Mouse (Mus musculus): Measurements from ENCODE around the gene Aox1.

DNA sequence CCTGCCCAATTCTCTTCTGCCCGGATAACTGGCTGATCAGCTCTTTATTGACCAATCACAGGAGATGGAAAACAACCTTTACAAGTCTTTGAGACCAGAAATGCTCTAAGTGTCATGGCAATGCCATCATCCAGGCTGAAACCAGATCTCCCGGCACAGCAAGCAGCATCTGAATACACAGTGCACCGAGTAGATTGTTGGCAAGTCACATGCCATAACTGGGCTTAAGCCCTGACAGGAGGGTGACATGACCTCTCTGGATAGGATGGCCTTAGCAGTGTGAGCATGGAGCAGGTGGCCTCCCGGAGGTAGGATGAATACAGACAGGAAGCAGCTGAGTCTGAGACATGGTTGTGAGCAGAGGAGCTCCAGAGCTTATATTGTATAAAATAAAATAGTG lies 50.7 kb downstream of the Aox1 start:
- TF ChIP-seq CTCF (IDR thresholded peaks at IDR 0.05; ENCODE audit: borderline replicate concordance, control insufficient read depth, extremely low read depth, insufficient read depth, low read length, poor library complexity): no peak
- TF ChIP-seq POLR2A (IDR thresholded peaks at IDR 0.05; ENCODE audit: control insufficient read depth, extremely low read depth, insufficient read depth, low read length, poor library complexity): no peak
